Mouse (Mus musculus): Measurements from ENCODE around the gene Olfr331.
"Not testable (repeated sequence)": the region's sequence is repeated elsewhere in the genome, so short reads cannot be mapped to it uniquely, and the experiment has no call there.

Gene Olfr331

GRCm38 (mm10) chr11:58502472-58502871, at the start of gene Olfr331:
Gene Olfr331, minus strand, starts transcription at chr11:58502572.
- not testable (repeated sequence) for DNase-seq (ENCODE audit: extremely low spot score, low spot score)

GRCm38 (mm10) chr11:58546322-58546721, 44.0 kb upstream of the Olfr331 start, which contains the start of gene Olfr329-ps:
Gene Olfr329-ps, minus strand, starts transcription at chr11:58546422.
- no peak for DNase-seq (ENCODE audit: extremely low spot score, low spot score)

GRCm38 (mm10) chr11:58534736-58535135, 32.4 kb upstream of the Olfr331 start, which contains the start of gene Olfr330:
Gene Olfr330, minus strand, starts transcription at chr11:58534836.
- DNase-seq (ENCODE audit: extremely low spot score, low spot score) = not testable (repeated sequence)

GRCm38 (mm10) chr11:58519756-58520155, 17.4 kb upstream of the Olfr331 start:
- DNase-seq (ENCODE audit: extremely low spot score, low spot score) = not testable (repeated sequence)

- DNase-seq (ENCODE audit: extremely low spot score, low spot score) = not testable (repeated sequence)
These were observed 16.5 kb upstream of the Olfr331 start for GRCm38 (mm10) chr11:58518916-58519315.

- DNase-seq (ENCODE audit: extremely low spot score, low spot score) = not testable (repeated sequence)
These were observed 6.7 kb upstream of the Olfr331 start for GRCm38 (mm10) chr11:58509058-58509457.

- DNase-seq (ENCODE audit: extremely low spot score, low spot score) = no peak
These were observed 3.1 kb downstream of the Olfr331 start for GRCm38 (mm10) chr11:58499290-58499689.

- DNase-seq (ENCODE audit: extremely low spot score, low spot score) = no peak
These were observed 3.6 kb downstream of the Olfr331 start for GRCm38 (mm10) chr11:58498761-58499160.

GRCm38 (mm10) chr11:58492455-58492854, 9.9 kb downstream of the Olfr331 start, which contains the start of gene Olfr332:
Gene Olfr332, minus strand, starts transcription at chr11:58492555.
- no peak for DNase-seq (ENCODE audit: extremely low spot score, low spot score)

- DNase-seq (ENCODE audit: extremely low spot score, low spot score) = no peak
These were observed 40.2 kb downstream of the Olfr331 start, which contains the start of gene Olfr30 for GRCm38 (mm10) chr11:58462170-58462569. Gene Olfr30, minus strand, starts transcription at chr11:58462270.

GRCm38 (mm10) chr11:58453592-58453991, 48.8 kb downstream of the Olfr331 start:
- DNase-seq (ENCODE audit: extremely low spot score, low spot score) = no peak

GRCm38 (mm10) chr11:58452759-58453158, 49.6 kb downstream of the Olfr331 start, which contains the start of gene Lypd9:
Gene Lypd9, minus strand, starts transcription at chr11:58452923.
- no peak for DNase-seq (ENCODE audit: extremely low spot score, low spot score)
